Mouse (Mus musculus) heart, postnatal 0 days (tissue): ENCODE measurements around the gene Pdgfc. TPM values are rescaled to one million over a fixed set of nuclear protein-coding genes. Genes with fewer than 3 reads are reported as not detected.

Experiments
- ATAC-seq: fragments of 200-750 bp; cut with Nextera tagmentation; 2 replicates; pipeline ENCODE4 v1.8.0; 2017; ENCODE audit warnings: low read depth, moderate number of reproducible peaks, moderate library complexity; ENCODE audit not compliant: insufficient read depth
- DNase-seq: peaks from one replicate; pipeline ENCODE4 v3.0.0-alpha.2; 2016; ENCODE audit warnings: low spot score
- H3K27ac ChIP-seq: fragments of 300-500 bp; sonication (generic); 2 replicates; pipeline ENCODE4 v1.5.1; 2014; ENCODE audit warnings: low read depth, mild to moderate bottlenecking
- H3K27me3 ChIP-seq: fragments of 300-500 bp; sonication (generic); 2 replicates; pipeline ENCODE4 v1.6.1; 2014; ENCODE audit warnings: low read length, mixed read lengths; ENCODE audit not compliant: control insufficient read depth, insufficient read depth
- H3K36me3 ChIP-seq: fragments of 300-500 bp; sonication (generic); replicated peaks from 2 replicates; pipeline ENCODE4 v1.6.1; 2014; ENCODE audit warnings: low read length, mixed read lengths; ENCODE audit not compliant: control insufficient read depth, insufficient read depth
- H3K4me1 ChIP-seq: fragments of 300-500 bp; sonication (generic); 2 replicates; pipeline ENCODE4 v1.6.1; 2014; ENCODE audit warnings: antibody characterized with exemption; ENCODE audit not compliant: control insufficient read depth, insufficient read depth
- H3K4me2 ChIP-seq: fragments of 300-500 bp; sonication (generic); 2 replicates; pipeline ENCODE4 v1.6.1; 2014; ENCODE audit warnings: low read depth, mild to moderate bottlenecking, low read length, moderate library complexity
- H3K4me3 ChIP-seq: fragments of 300-500 bp; sonication (generic); 2 replicates; pipeline ENCODE4 v1.5.1; 2014; ENCODE audit warnings: low read depth, low read length
- H3K9ac ChIP-seq: fragments of 300-500 bp; sonication (generic); replicated peaks from 2 replicates; pipeline ENCODE4 v1.6.1; 2014; ENCODE audit warnings: low read depth, low read length, mixed read lengths
- H3K9me3 ChIP-seq: fragments of 300-500 bp; sonication (generic); replicated peaks from 2 replicates; pipeline ENCODE4 v1.6.1; 2016; ENCODE audit warnings: low read length; ENCODE audit not compliant: control insufficient read depth
- CTCF ChIP-seq: IDR thresholded peaks from 2 replicates; pipeline ENCODE4 v1.5.1; 2016; ENCODE audit warnings: antibody characterized with exemption, control low read depth, low read depth
- EP300 ChIP-seq: IDR thresholded peaks from 2 replicates; pipeline ENCODE4 v1.6.1; 2016; ENCODE audit warnings: antibody characterized with exemption, low read depth
- WGBS: fragments of 180-500 bp; shearing (Covaris S2); extraction: QIAGEN DNeasy Blood & Tissue Kit; methylation state at CpG from one replicate; pipeline ENCODE4 v1.1.7; 2014; 5-methylcytosine and 5-hydroxymethylcytosine counted together
- polyA plus RNA-seq: library from polyadenylated mRNA; unstranded; fragments of >200 nt; fragmentation: Nextera tagmentation; extraction: Ambion mirVana; gene quantifications from 2 replicates; pipeline ENCODE4 v1.2.1, GENCODE M21; 2015
- total RNA-seq: library from RNA; depleted of rRNA; stranded (reverse); fragments of >200 nt; gene quantifications from 2 replicates; pipeline ENCODE4 v1.2.3, GENCODE M21; 2014; ENCODE audit warnings: low replicate concordance

Gene Pdgfc
- total and polyA plus RNA-seq, 2 experiments from 2014 or later: 1.7 to 4.1 TPM

DNA sequence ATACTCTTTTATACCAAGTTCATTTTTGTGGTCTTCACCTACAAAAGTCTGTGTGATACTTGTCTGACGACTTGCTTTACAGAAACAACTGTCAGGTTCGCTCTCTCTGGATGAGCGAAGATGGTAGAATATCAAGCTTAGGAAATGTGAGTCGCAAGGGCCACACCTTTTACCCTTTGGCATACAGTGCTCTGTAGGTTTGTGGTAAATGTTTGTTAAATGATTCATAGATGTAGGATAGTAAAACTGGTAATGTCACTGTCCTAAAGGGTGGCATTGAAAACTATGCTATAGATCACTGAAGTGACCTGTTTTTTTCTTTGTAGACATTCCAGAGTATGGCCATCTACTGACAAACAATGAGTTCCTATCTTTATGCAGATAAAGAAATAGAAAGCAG is 161.4 kb downstream of the Pdgfc start:
- ATAC-seq (no peak), DNase-seq (no peak)
- WGBS: 90% methylated on average over 4 of the region's 4 CpGs
- no peaks in the 10 kb centered on the region for H3K27me3 ChIP-seq
- H3K27ac ChIP-seq: no peak overlapping the region
- H3K9me3 ChIP-seq: no peaks in the 10 kb centered on the region
- no peak overlapping the region for H3K4me2 ChIP-seq
- H3K9ac ChIP-seq: no peak overlapping the region
- TF ChIP-seq CTCF (no peak), EP300 (no peak)
- no peaks in the 10 kb centered on the region for H3K36me3 ChIP-seq
- no peaks in the 10 kb centered on the region for H3K4me1 ChIP-seq
- no peak overlapping the region for H3K4me3 ChIP-seq

- no peaks in the 10 kb centered on the region for H3K4me1 ChIP-seq
- H3K27ac ChIP-seq: no peak overlapping the region
- H3K36me3 ChIP-seq: no peaks in the 10 kb centered on the region
- H3K4me2 ChIP-seq: no peak overlapping the region
- no peaks in the 10 kb centered on the region for H3K9me3 ChIP-seq
- DNase-seq: no peak
- WGBS: 54% methylated on average over 8 of the region's 8 CpGs
- no peak overlapping the region for H3K4me3 ChIP-seq
- H3K27me3 ChIP-seq: no peaks in the 10 kb centered on the region
- H3K9ac ChIP-seq: no peak overlapping the region
- TF ChIP-seq EP300 (no peak), CTCF (no peak)
- ATAC-seq: no peak
These were observed 164.4 kb downstream of the Pdgfc start for GRCm38 (mm10) chr3:81200647-81201046.

GRCm38 (mm10) chr3:81205201-81205600 is 169.0 kb downstream of the Pdgfc start:
- WGBS: 47% methylated on average over 5 of the region's 5 CpGs
- no peaks in the 10 kb centered on the region for H3K36me3 ChIP-seq
- no peak overlapping the region for H3K4me2 ChIP-seq
- ATAC-seq (no peak), DNase-seq (no peak)
- no peak overlapping the region for H3K27ac ChIP-seq
- no peak for TF ChIP-seq EP300
- H3K4me1 ChIP-seq: no peaks in the 10 kb centered on the region
- no peak overlapping the region for H3K9ac ChIP-seq
- no peaks in the 10 kb centered on the region for H3K27me3 ChIP-seq
- H3K4me3 ChIP-seq: no peak overlapping the region
- H3K9me3 ChIP-seq: no peaks in the 10 kb centered on the region

GRCm38 (mm10) chr3:81208246-81208645 is 172.0 kb downstream of the Pdgfc start:
- no peak for TF ChIP-seq CTCF
- no peak for TF ChIP-seq EP300
- Histone ChIP-seq H3K9ac (no peak overlapping the region), H3K4me2 (no peak overlapping the region), H3K4me1 (no peaks in the 10 kb centered on the region), H3K27ac (no peak overlapping the region), H3K4me3 (no peak overlapping the region), H3K9me3 (no peaks in the 10 kb centered on the region), H3K27me3 (no peaks in the 10 kb centered on the region), H3K36me3 (no peaks in the 10 kb centered on the region)
- DNase-seq (no peak), ATAC-seq (no peak)
- WGBS: 83% methylated on average over 2 of the region's 2 CpGs

DNA sequence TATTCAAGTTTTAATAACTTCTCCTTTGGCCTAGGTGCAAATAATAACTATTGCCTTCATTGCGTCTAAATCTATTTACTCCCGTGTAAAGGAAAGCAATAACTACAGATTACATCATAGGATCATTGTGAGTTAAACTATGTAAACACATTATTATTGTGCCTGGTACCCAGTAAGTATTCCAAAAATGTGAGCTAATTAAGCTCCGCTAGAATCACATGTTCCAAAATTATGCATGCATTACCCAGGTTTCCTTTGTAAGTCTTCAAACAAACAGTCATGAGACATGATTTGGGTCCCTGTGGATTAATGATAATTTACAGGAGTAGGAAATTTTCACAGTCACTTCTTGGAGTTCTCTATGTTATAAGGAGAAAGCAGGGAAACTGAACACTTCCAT is 174.9 kb downstream of the Pdgfc start:
- no peaks in the 10 kb centered on the region for H3K36me3 ChIP-seq
- H3K27me3 ChIP-seq: no peaks in the 10 kb centered on the region
- ATAC-seq: no peak
- DNase-seq: no peak
- no peaks in the 10 kb centered on the region for H3K9me3 ChIP-seq
- TF ChIP-seq CTCF (no peak), EP300 (no peak)
- no peak overlapping the region for H3K9ac ChIP-seq
- H3K4me2 ChIP-seq: no peak overlapping the region
- H3K4me3 ChIP-seq: no peak overlapping the region
- whole genome bisulfite sequencing: 83% methylated on average over 3 of the region's 3 CpGs
- 0 out of 2 replicates have a peak, but pooled peaks cover 6% of the 10 kb centered on the region for H3K4me1 ChIP-seq
- no peak overlapping the region for H3K27ac ChIP-seq

DNA sequence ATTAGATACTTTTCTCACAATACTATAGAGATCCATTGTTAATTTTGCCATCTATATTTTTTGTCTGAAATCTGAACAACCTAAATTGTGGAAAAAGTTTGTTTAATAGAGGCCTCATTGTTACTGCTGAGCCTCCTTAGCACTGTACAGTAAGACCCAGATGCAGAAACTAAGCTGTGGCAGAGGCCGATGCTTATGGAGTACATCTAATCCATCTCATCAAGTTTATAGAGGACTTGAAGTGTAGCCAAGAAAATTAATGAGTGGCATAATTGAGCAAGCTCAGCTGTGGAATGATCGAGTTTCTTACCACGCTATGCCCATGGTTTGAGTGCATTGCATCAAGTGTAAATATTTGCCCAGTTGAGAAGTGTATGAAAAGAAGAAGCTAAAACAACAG is 175.4 kb downstream of the Pdgfc start:
- Histone ChIP-seq H3K27me3 (no peaks in the 10 kb centered on the region), H3K9ac (no peak overlapping the region), H3K36me3 (no peaks in the 10 kb centered on the region), H3K4me3 (no peak overlapping the region), H3K27ac (no peak overlapping the region), H3K4me2 (no peak overlapping the region), H3K4me1 (0 out of 2 replicates have a peak, but pooled peaks cover 6% of the 10 kb centered on the region), H3K9me3 (no peaks in the 10 kb centered on the region)
- DNase-seq (no peak), ATAC-seq (no peak)
- WGBS: 84% methylated on average over 3 of the region's 3 CpGs
- no peak for TF ChIP-seq CTCF
- TF ChIP-seq EP300: no peak
